Mouse (Mus musculus): ENCODE measurements at regions not wholly inside any gene's neighbourhood (a gene's known extent, or its start where the extent isn't known, plus 50 kb on each side); places are given as distances from the start of the nearest gene placed in this dataset.

GRCm38 (mm10) chr9:102413631-102414030, 59.1 kb upstream of the Ephb1 start:
- H3K9me3 ChIP-seq, result 0 out of 2 replicates have a peak, but pooled peaks cover 9% of the 10 kb centered on the region
- no peaks in the 10 kb centered on the region for H3K36me3 ChIP-seq
- 56% methylated on average over 2 of the region's 2 CpGs for WGBS
- ATAC-seq (ENCODE audit: extremely low read depth, insufficient number of reproducible peaks, low FRiP score, low TSS enrichment), result no peak
- H3K4me3 ChIP-seq, result no peak overlapping the region
- H3K9ac ChIP-seq, result no peak overlapping the region
- no peaks in the 10 kb centered on the region; the same call in 1 of the 2 replicates for H3K4me1 ChIP-seq
- H3K4me2 ChIP-seq, result no peak overlapping the region
- H3K27me3 ChIP-seq (replicated peaks), result peaks cover 12% of the 10 kb centered on the region
- H3K27ac ChIP-seq (replicated peaks), result no peak overlapping the region

GRCm38 (mm10) chr9:102410666-102411065, 56.2 kb upstream of the Ephb1 start:
- Histone ChIP-seq H3K9me3 (no peaks in the 10 kb centered on the region), H3K9ac (no peak overlapping the region), H3K4me2 (no peak overlapping the region), H3K27ac (replicated peaks) (no peak overlapping the region), H3K27me3 (replicated peaks) (peaks cover 23% of the 10 kb centered on the region), H3K4me1 (peaks cover 3% of the 10 kb centered on the region; the same call in 1 of the 2 replicates), H3K36me3 (no peaks in the 10 kb centered on the region), H3K4me3 (no peak overlapping the region)
- no peak for ATAC-seq (ENCODE audit: extremely low read depth, insufficient number of reproducible peaks, low FRiP score, low TSS enrichment)
- 84% methylated on average over 10 of the region's 10 CpGs for WGBS

- Histone ChIP-seq H3K27ac (replicated peaks) (no peak overlapping the region), H3K4me1 (peaks cover 16% of the 10 kb centered on the region), H3K9ac (no peak overlapping the region), H3K9me3 (no peaks in the 10 kb centered on the region), H3K36me3 (no peaks in the 10 kb centered on the region), H3K4me2 (no peak overlapping the region), H3K4me3 (no peak overlapping the region), H3K27me3 (replicated peaks) (peaks cover 49% of the 10 kb centered on the region)
- no peak for ATAC-seq (ENCODE audit: extremely low read depth, insufficient number of reproducible peaks, low FRiP score, low TSS enrichment)
- 25% methylated on average over 8 of the region's 8 CpGs for WGBS
Measured at GRCm38 (mm10) chr9:102406017-102406416, 51.5 kb upstream of the Ephb1 start.

All from heart, embryonic 13.5 days (tissue).